Mouse (Mus musculus) forelimb bud, embryonic 11.5 days (tissue): ENCODE results near the gene Sftpa1.
A peak's percentile ranks its signal among the peaks of the same experiment; 100 is the strongest.

Source experiments
- DNase-seq: peaks from one replicate; pipeline ENCODE4 v3.0.0-alpha.2; 2012; ENCODE audit warnings: low read depth, low spot score

Sftpa1 gene

GRCm38 (mm10) chr14:41160076-41160475, 28.5 kb downstream of the Sftpa1 start:
- no peak for DNase-seq

GRCm38 (mm10) chr14:41160743-41161142, 29.2 kb downstream of the Sftpa1 start:
- no peak for DNase-seq

- peak; percentile 11 for DNase-seq
These were observed 31.1 kb downstream of the Sftpa1 start for GRCm38 (mm10) chr14:41162663-41163062.

GRCm38 (mm10) chr14:41167278-41167677, 35.7 kb downstream of the Sftpa1 start:
- DNase-seq: no peak

GRCm38 (mm10) chr14:41168567-41168966, 37.0 kb downstream of the Sftpa1 start:
- no peak for DNase-seq

- no peak for DNase-seq
These were observed 38.9 kb downstream of the Sftpa1 start for GRCm38 (mm10) chr14:41170514-41170913.

GRCm38 (mm10) chr14:41174802-41175201, 43.2 kb downstream of the Sftpa1 start:
- DNase-seq: no peak

GRCm38 (mm10) chr14:41185059-41185821, 53.7 kb downstream of the Sftpa1 start, which contains the start of gene Sftpd:
TSS of gene Sftpd (minus strand) at chr14:41185149.
- no peak for DNase-seq
